Mouse (Mus musculus): Measurements from ENCODE around the gene Spz1. TPM values are rescaled to one million over a fixed set of nuclear protein-coding genes. Genes with fewer than 3 reads are reported as not detected.
A peak's percentile ranks its signal among the peaks of the same experiment; 100 is the strongest.
"Not testable (repeated sequence)": the region's sequence is repeated elsewhere in the genome, so short reads cannot be mapped to it uniquely, and the experiment has no call there.

Gene Spz1
- total RNA-seq (2017), result not detected in 2 replicates

DNA sequence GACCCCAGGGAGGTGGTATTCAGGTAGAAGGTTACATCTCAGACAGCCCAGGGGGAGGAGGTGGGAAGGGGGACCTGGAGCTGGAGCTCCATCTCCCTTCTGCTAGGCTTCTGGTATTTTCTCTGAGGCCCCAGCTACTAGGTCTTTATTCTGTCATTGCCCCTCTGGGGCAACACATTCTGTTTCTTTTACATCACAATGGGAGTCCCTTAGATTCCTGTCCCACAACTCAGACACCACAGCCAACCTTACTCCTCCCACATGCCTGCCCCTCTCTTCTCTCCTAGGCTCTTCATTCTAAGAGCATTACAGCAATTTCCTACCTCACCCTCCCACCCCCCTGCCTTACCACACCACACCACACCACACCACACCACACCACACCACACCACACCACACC is at the start of gene Spz1:
Gene Spz1, minus strand, starts transcription at position 101 of the 400 bp plus-strand sequence.
- peak; percentile 10 to 42; a peak in 1 of 4 replicates for ATAC-seq (replicated peaks in 1 of 2; ENCODE audit: insufficient read depth in 1 of 2, low FRiP score in 2 of 2, low TSS enrichment in 1 of 2, low read depth in 1 of 2, poor library complexity in 2 of 2, severe bottlenecking in 2 of 2)

DNA sequence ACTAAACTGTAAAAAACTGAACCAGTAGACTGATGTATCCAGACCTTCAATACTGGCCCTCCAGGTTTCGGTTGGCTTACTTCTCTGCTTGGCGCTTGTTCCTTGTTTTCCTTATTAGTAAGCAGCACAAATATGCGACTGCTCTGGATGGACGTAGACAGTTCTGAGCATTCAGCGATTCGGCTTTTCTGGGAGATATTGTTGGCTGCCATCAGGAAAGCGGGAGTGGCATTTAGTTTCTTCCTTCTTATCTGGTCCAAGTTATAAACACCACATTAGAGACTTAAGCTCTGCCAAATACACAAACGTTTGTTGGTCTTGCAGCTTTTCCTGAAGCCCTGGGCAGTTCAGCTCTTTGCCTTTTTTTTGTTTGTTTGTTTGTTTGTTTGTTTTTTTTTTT is 40.5 kb upstream of the Spz1 start:
- no peak for ATAC-seq (replicated peaks in 1 of 2; ENCODE audit: insufficient read depth in 1 of 2, low FRiP score in 2 of 2, low TSS enrichment in 1 of 2, low read depth in 1 of 2, poor library complexity in 2 of 2, severe bottlenecking in 2 of 2)

DNA sequence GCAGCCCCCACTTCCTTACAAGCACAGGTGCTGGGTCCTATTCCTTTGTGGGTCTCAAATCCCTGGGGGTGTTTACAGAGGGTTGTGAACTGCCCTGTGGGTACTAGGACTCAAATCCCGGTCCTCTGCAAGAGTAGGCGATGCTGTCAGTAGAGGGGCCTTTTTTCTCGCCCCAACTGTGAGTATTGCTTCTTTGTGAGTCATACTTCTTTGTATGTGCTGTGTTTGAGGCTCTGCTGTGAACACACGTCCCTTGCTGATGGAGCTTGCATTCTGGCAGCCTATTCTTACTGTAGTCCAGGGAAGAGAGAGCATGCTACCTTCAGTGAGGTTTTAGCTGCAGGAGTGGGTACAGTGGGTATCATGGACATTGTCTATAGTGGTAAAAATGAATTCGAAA is 39.2 kb upstream of the Spz1 start:
- no peak for ATAC-seq (replicated peaks in 1 of 2; ENCODE audit: insufficient read depth in 1 of 2, low FRiP score in 2 of 2, low TSS enrichment in 1 of 2, low read depth in 1 of 2, poor library complexity in 2 of 2, severe bottlenecking in 2 of 2)

GRCm38 (mm10) chr13:92613094-92613493 is 37.1 kb upstream of the Spz1 start:
- no peak for ATAC-seq (replicated peaks in 1 of 2; ENCODE audit: insufficient read depth in 1 of 2, low FRiP score in 2 of 2, low TSS enrichment in 1 of 2, low read depth in 1 of 2, poor library complexity in 2 of 2, severe bottlenecking in 2 of 2)

DNA sequence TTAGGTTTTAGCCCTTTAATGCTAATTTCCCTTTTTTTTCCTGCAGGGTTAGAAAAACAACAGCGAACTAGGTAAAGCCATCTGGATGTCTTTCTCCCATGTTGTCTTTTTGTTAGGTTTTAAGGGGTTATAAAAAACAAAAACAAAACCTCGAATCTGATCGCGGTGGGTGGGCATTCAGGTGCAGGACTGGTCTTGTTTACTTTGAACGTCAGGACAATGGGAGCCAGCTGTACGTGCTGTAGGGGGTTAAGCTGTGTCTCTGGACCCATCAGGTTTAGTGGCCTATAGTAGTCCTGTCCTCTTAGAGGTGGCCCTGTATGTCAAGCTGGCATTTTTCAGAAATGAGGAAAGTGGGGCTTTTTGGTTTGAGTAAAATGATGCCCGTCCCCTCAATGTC is 35.9 kb upstream of the Spz1 start:
- ATAC-seq (replicated peaks in 1 of 2; ENCODE audit: insufficient read depth in 1 of 2, low FRiP score in 2 of 2, low TSS enrichment in 1 of 2, low read depth in 1 of 2, poor library complexity in 2 of 2, severe bottlenecking in 2 of 2), result no peak

DNA sequence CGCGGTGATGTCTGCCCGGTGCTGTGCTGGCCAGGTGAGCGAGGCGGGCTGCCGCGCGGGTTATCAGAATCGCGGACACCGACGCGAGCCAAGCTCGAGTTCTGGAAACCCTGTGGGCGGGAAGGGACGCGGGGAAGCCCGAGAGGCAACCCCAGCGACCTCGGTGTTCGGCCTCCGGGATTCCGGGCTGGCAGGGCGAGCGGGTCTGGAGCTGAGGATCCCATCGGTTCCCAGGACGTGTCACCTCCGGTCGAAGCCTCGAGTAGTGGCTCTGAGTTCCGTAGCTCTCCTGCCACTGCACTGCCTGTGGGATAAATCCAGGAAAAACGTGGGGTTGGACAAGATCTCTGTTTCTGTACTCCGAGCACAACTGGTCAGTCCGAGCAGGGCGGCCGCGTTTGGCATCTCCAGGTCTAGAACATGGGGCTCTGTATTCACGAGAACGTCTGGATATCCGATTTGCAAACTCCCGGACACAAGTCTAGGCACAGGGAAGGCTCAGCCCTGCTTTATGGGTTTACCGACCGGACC is 35.3 kb upstream of the Spz1 start:
- ATAC-seq (replicated peaks in 1 of 2; ENCODE audit: insufficient read depth in 1 of 2, low FRiP score in 2 of 2, low TSS enrichment in 1 of 2, low read depth in 1 of 2, poor library complexity in 2 of 2, severe bottlenecking in 2 of 2), result peak in 1 of 2 experiments; percentile 3; a peak in 1 of 4 replicates

DNA sequence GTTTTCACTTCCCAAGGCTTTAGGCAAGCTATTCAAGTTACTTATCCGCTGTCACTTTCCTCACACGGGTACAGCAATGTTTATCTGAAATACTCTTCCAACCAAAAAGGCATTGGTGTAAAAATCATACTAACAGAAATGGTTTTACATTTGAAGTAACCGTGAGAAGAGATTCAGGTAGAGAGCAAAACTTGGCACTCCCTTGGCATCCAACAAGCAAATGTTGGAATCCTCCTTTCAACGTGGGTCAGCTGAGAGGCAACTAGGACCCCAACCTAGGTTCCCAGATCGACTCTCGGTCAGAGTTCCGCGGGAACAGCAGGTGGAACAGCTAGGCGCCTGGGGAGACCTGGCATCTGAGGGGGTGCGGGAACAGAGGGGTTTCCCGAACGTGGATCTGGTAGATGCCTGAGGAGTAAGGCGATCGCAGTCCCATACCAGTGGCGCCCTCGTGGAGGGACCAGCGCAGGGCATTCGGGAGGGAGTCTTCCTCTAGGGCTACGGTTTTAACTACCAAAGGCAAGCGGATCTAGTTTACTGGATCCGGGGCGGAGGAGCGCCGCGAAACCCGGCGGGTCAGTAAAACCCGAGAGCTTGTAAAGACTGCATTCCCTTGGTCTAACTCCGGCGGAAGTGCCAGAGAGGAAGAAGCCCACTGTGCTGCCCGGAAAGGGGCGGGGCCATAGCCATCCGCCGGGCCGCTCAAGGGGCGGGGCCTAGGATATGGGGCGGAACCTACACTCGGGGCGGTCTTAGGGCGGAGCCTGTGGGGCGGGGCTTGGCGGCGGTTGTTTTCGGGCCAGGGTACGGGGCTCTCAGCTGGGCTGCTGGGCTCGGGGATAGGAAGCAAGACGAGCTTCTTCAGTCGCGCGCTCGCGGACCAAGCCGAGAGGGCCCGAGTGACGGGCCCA is 34.6 kb upstream of the Spz1 start, which contains the start of gene Serinc5:
Gene Serinc5, plus strand, starts transcription at position 781 of the 911 bp plus-strand sequence.
- peak; percentile 93 to 94 for ATAC-seq (replicated peaks in 1 of 2; ENCODE audit: insufficient read depth in 1 of 2, low FRiP score in 2 of 2, low TSS enrichment in 1 of 2, low read depth in 1 of 2, poor library complexity in 2 of 2, severe bottlenecking in 2 of 2)

DNA sequence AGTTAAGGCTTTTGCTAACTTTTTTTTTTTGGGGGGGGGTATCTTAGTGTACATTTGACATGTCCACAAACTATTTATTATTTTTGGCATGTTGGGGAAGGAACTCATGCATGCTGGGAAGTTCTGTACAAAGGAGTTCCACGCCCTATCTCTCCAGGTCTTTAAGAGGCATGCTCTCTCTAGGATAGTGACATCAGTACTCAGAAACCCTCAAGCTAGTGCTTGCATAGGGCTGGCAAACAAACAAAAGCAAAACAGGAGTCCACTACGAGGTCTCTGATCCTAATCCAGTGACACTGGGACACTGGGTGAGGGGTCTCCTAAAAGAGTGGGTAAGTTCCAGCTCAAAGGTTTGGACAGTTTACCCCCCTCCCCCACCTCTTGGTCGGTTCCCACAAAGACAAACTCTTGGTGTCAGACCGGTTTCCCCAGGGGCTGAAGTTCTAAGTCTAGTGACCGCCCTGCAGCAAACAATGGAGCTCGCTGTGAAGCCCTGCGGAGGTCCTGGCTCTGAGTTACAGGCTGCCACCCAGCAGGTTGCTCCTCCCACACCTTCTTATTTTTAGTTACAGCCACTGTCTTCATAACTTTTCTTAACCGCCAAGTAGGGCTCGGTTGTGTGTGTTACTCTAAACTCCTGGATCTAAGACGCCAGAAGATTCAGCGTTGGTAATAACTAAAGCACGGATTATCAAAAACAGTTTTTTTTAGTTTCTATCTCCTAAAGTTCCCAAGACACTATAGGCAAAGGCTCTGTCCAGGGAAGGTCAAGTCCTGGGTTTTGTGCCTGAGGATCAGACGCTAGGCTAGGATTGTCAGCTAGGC is 33.7 kb upstream of the Spz1 start:
- ATAC-seq (replicated peaks in 1 of 2; ENCODE audit: insufficient read depth in 1 of 2, low FRiP score in 2 of 2, low TSS enrichment in 1 of 2, low read depth in 1 of 2, poor library complexity in 2 of 2, severe bottlenecking in 2 of 2), result peak; percentile 22 to 51; a peak in 2 of 4 replicates

GRCm38 (mm10) chr13:92605306-92605705 is 29.3 kb upstream of the Spz1 start:
- ATAC-seq (replicated peaks in 1 of 2; ENCODE audit: insufficient read depth in 1 of 2, low FRiP score in 2 of 2, low TSS enrichment in 1 of 2, low read depth in 1 of 2, poor library complexity in 2 of 2, severe bottlenecking in 2 of 2), result not testable (repeated sequence)

GRCm38 (mm10) chr13:92595424-92595823 is 19.5 kb upstream of the Spz1 start:
- ATAC-seq (replicated peaks in 1 of 2; ENCODE audit: insufficient read depth in 1 of 2, low FRiP score in 2 of 2, low TSS enrichment in 1 of 2, low read depth in 1 of 2, poor library complexity in 2 of 2, severe bottlenecking in 2 of 2), result no peak; a peak in 1 of 4 replicates

DNA sequence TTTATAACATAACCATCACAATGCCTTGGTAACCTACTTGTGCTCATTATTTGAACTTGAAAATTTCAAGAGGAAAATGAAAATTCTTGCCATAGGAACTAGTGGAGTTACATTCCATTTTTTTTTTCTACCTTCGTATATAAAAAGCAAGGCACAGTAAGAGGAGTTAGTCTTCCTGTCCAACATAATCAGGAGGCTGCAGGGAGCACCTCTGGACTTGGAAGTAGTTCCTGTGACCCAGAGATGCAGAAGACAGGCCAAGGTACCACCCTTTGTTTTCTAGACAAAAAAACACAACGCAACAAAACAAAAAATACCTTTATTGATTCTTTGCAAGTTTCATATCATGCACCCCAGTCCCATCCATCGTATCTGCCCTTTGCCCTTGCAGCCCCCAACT is 18.9 kb upstream of the Spz1 start:
- no peak for ATAC-seq (replicated peaks in 1 of 2; ENCODE audit: insufficient read depth in 1 of 2, low FRiP score in 2 of 2, low TSS enrichment in 1 of 2, low read depth in 1 of 2, poor library complexity in 2 of 2, severe bottlenecking in 2 of 2)

GRCm38 (mm10) chr13:92594481-92594880 is 18.5 kb upstream of the Spz1 start:
- ATAC-seq (replicated peaks in 1 of 2; ENCODE audit: insufficient read depth in 1 of 2, low FRiP score in 2 of 2, low TSS enrichment in 1 of 2, low read depth in 1 of 2, poor library complexity in 2 of 2, severe bottlenecking in 2 of 2), result no peak

DNA sequence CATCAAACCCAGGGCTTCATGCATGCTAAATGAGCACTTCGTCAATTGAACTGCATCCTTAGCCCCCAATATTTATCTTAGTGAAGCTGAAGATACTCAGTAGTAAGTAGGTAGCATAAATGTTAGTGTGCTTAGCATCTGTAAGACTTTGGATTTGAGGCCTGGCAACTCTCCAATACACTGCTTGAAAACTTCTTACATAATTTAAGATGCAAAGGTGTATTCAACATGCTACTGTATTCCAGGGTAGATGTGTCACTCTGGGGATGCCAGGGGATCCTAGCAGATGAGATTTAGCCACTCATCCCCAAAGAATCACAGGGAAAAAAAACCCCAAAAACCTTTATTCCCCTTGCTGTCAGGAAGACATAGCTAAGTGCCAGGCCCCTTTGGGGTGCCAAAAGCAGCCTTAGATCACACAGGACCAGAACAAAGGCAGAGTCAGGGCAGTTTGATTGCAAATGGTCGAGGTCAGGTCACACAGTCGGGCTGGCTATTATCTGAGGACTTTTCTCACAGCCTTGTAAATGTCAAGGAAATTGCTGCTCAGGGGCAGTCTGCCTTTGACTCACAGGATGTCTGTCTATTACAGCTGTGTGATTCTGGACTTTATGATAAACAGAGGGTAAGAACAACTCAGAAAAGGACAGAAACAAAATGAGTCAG is 17.9 kb upstream of the Spz1 start:
- ATAC-seq (replicated peaks in 1 of 2; ENCODE audit: insufficient read depth in 1 of 2, low FRiP score in 2 of 2, low TSS enrichment in 1 of 2, low read depth in 1 of 2, poor library complexity in 2 of 2, severe bottlenecking in 2 of 2), result no peak

DNA sequence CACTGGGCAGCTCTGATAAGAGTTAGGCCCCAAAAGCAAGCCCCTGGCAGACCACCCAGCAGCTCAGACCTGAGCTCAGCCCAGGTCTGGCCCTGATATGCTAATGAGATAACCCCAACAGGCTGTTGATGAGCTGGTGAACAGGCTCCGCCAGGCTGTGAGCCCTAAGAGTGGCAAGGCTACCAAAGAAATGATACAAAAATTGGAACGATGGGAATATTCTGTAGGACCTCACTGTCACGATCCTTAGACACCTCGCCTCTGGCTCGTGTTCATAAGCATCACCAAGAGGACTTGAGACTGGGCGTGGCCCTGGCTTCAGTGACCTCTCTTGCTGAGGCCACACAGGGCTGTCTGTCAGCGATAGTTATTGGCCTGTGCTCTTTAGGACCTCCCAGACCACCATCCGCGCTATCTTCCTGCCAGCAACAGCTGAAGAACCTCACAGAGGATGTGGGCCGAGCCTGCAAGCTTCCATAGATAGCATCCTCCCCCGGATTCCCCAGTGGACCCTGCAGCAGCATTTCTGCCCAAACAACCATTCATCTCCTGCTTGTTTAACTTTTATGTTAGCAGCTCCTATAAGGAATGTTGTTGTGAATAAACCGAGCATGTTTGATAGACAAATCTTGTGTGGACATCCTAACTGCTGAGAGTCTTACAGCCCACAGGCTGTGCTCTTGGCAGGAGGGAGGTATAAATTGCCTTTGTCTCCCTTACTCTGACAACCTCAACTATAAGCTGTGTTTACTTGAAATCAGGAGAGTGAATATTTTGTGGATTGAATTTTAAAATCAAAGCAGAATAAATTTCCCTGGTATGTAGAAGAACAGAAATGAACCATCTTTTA is 17.0 kb upstream of the Spz1 start:
- peak in 1 of 2 experiments; percentile 71; a peak in 1 of 4 replicates for ATAC-seq (replicated peaks in 1 of 2; ENCODE audit: insufficient read depth in 1 of 2, low FRiP score in 2 of 2, low TSS enrichment in 1 of 2, low read depth in 1 of 2, poor library complexity in 2 of 2, severe bottlenecking in 2 of 2)

DNA sequence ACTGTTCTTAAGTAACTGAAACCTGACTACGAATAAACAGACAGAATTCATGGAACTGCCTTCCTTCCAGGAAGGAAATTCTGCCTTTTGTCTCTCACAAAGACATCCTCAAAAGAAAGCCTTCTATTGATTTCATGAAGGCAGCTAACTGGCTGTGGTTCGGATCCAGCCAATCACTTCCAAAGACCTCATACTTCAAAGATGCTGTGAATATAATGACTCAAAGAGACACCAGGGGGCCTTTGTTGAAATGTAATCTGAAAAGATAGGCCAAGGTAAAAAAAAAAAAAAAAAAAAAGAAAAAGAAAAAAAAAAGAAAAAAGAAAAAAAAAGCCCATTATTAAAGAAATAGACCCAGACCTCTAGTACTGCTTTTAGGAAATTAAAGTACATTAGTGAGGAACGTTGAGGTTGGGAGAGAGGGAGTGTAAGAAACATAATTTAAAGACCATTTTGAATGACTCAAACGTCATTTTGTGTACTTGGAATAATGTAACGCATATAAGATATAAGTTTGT is 16.4 kb upstream of the Spz1 start:
- no peak for ATAC-seq (replicated peaks in 1 of 2; ENCODE audit: insufficient read depth in 1 of 2, low FRiP score in 2 of 2, low TSS enrichment in 1 of 2, low read depth in 1 of 2, poor library complexity in 2 of 2, severe bottlenecking in 2 of 2)

GRCm38 (mm10) chr13:92591225-92591624 is 15.3 kb upstream of the Spz1 start:
- ATAC-seq (replicated peaks in 1 of 2; ENCODE audit: insufficient read depth in 1 of 2, low FRiP score in 2 of 2, low TSS enrichment in 1 of 2, low read depth in 1 of 2, poor library complexity in 2 of 2, severe bottlenecking in 2 of 2), result no peak

Measured in hematopoietic stem cell, adult 5-6 weeks (primary cell).